Mouse (Mus musculus) erythroid progenitor cell, adult 5-6 weeks (primary cell): ENCODE measurements around the gene Abcc6. TPM values are rescaled to one million over a fixed set of nuclear protein-coding genes. Genes with fewer than 3 reads are reported as not detected.

Experiments
- ATAC-seq: replicated peaks from 2 replicates; pipeline ENCODE4 v1.8.0; 2016; ENCODE audit warnings: moderate number of reproducible peaks, mild to moderate bottlenecking, moderate TSS enrichment, inconsistent platforms; ENCODE audit not compliant: poor library complexity, low FRiP score, severe bottlenecking
- total RNA-seq, 2 experiments: library from RNA; stranded (forward) in 1 of 2; stranded (reverse) in 1 of 2; fragments of 150-400 nt in 1 of 2; fragments of 186-747, 209-891 nt in 1 of 2; gene quantifications; 2 replicates each; pipeline versions ENCODE4 v1.2.3 to v1.2.4; 2015 to 2017; ENCODE audit warnings: low replicate concordance in 2 of 2

The Abcc6 gene
- total RNA-seq (2015; ENCODE audit: low replicate concordance) (not detected in 2 replicates), total RNA-seq (2017; ENCODE audit: low replicate concordance) (not detected in 2 replicates)

- no peak for ATAC-seq
Measured at GRCm38 (mm10) chr7:46030145-46030488, at the start of gene Abcc6. Gene Abcc6 (minus strand): TSS chr7:46030302.

DNA sequence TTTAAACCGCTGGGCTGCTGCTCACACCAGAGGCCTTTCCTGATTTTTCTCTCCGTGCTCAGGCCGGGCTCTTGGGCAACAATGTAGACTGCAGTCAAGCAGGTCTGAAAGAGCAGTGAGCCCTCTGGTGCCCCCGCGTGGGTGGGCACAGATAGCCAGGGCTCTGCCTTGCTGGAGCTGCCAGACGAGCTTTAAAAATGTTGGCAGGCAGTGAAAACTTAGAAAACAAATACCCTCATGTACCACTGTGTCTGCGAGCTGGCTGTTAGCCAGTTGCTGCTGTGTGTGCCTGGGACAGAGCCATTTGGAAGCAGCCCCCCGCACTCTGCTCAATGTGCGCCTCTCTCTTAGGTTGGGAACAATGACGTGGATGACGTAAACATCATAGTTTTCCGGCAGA lies 47.6 kb upstream of the Abcc6 start:
- no peak for ATAC-seq

DNA sequence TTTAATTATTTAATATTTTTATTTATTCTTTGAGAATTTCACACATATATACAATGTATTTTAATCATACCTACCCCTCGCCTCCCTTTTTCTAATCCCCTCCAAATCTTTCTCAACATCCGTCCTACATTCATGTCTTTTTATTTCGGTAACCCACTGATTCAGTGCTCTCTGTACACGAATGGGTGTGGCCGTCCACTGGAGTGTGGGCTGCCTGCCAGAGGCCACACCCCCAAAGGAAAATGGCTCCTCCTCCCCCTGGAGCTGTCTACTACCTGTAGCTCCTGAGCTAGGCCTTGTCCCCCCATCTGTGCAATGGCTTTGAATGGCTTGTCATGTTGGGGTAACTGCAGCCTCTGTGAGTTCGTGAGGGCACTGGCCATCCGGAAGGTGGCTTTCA lies 46.7 kb upstream of the Abcc6 start:
- no peak for ATAC-seq

DNA sequence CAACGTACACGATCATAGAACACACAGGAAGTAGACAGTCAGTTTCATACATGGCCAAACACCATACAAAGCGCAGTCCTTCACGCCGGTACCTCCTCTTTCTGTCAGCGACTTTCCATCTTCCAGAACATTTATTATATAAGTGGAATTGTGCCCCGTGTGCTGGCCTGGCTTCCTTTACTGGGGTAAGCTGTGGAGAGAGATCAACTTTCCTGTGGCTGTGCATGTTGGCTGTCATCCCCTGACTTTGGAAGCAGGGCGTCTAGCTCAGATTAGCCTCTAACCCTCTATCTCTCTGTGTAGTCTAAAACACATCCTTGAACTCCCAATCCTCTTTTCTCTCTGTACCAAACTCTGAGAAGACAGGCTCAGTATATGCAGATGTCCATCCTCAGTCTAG lies 38.7 kb upstream of the Abcc6 start:
- no peak for ATAC-seq

- no peak for ATAC-seq
Measured at GRCm38 (mm10) chr7:46063296-46063695, 33.2 kb upstream of the Abcc6 start.

DNA sequence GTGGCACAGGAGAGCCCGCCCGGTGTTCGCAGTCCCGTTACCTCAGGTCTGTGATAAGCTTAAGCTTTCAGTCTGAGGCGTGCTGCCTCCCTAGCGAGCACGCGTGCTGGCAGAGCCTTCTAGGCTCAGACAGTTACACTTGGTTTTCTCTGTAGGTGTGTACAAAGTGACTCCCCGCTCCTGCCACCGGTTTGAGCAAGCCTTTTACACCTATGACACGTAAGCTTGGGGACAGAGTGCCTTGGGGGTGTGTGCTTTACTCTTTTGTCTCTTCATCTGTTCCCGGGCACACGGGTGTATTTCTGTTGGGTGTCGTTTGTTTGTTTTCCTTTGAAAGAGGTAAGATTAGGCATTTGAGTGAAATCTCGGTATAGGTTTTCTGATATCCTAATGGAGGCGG lies 31.5 kb upstream of the Abcc6 start:
- ATAC-seq: no peak

DNA sequence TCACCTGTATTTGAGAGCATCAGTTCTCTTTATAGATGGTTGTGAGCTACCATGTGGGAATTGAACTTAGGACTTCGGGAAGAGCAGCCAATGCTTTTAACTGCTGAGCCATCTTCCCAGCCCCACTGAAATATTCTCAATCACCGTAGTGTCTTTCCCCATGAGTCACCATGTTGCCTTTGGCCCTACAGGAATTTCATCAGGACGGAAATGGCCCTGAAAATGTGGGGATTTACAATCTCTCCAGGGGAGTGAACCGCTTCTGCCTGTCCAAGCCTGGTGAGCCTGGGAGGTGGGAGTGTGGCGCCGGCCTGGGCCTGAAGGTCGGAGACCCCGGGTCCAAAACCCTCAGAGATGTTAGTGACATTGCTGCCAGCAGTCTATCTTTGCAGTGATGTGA lies 30.6 kb upstream of the Abcc6 start:
- ATAC-seq: no peak

DNA sequence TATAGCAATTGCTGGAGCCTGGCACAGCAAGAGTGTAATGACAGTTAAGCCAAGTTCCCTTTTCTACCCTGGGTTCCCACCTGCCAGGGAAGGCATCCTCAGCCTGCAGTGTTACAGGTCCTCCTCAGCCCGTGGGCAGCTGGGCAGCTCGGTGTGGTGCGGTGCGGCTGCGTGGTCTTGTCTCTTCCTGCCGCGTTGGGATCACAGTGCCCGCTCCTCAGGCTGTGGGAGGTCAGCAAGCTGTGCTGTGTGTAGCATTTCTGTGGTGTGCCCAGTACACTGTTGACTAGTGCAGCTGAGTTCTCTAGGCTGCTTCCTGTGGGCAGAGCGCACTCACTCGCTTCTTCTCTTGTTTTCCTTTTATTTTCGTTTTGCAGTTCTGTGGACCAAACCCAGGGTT lies 28.8 kb upstream of the Abcc6 start:
- ATAC-seq: no peak

DNA sequence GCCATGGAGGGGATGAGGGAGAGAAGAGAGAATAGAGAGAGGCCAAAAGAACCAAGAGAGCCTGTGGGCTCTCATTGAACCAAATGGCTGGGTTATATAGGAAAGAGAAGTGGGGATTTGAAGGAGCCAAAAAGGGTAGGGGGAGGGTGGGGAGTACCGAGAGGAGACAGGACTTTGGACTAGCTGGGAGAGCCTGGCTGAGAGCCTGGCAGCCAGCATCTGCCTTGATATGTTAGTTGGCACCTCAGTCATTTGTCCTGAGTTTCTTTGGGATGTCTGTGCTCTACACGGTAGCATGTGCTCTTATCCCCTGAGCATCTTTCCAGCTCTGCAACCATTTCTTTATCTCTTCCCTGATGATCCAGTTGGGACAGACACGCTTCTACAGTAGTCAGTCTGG lies 23.5 kb upstream of the Abcc6 start:
- ATAC-seq: no peak

DNA sequence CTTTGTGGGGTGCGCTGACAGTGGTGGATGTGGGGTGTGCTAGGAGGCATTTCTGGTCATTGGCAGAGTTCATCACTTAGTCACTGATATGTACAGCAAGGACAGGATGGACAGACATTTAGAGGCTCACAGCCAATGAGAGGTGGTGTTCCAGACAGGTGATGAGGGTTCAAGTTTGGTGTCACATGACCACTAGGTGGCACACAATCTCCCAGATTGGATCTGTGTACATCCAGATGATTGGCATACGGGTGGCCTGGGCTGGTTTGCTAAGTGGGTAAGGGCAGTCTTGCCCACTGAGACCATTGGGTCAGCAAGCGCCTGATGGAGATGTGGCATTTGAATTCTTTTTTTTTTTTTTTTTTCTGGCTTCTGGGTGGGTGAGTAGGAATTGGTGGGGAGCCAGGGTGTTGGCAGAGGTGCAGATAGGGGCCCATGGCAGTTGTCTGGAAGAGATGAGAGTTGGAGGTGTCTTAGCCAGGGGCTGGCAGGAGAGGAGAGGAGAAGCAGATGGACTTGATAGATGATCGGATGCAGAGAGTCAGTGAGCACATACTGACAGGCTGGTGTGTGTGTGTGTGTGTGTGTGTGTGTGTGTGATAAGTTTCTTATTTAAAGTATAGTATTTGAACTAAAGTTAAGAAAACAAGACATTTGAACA lies 22.2 kb upstream of the Abcc6 start:
- ATAC-seq: 0 out of 2 replicates have a peak, but pooled peaks have one; percentile 41

DNA sequence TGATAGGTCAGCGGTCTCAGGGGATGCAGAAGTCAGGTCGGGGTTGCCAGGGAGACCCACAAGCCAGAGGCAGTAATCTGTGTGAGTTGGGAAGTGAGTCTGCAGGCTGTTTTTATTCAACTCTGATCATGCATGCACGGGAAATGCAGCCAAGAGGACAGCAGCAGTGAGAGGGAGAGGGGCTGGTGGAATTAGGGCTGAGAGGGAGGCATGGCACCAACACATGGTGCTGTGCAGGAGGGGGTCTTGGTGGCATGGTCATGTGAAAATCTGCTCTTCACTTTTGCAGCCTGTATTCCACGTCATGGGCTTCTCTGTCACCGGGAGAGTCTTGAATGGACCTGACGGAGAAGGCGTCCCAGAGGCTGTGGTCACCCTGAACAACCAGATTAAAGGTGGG lies 19.9 kb upstream of the Abcc6 start:
- no peak for ATAC-seq

DNA sequence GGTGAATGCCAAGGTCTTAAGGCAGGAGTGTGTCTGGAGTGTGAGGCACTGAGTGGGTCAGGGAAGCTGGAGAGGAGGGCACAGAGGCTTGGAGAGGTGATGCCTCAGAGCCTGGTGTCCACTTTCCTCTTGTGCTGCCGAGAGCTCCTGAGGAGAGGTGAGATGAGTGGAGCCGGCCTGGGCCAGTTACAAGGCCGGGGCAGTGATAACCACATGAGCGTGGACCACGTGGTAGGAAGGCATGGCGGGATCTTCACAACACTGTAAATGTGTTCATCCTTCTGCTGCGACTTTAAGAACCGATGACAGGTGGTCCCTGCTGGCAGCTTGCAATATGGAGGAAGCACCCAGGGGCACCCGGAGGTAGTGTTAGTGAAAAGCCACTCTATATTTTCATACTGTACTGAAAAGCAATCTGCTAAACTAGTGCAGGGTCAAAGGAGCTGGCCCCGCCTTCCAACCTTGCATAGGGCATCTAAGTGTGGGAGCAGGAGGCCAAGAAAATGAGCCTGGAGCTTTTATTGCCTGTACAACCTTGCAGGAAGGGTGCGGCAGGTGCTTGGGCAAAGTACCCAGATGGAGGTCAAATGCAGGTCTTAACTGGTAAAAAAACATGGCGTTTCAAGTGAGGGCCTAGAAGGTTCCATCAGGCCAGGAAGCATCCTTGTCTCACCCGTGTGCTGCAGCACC lies 17.9 kb upstream of the Abcc6 start:
- no peak for ATAC-seq

DNA sequence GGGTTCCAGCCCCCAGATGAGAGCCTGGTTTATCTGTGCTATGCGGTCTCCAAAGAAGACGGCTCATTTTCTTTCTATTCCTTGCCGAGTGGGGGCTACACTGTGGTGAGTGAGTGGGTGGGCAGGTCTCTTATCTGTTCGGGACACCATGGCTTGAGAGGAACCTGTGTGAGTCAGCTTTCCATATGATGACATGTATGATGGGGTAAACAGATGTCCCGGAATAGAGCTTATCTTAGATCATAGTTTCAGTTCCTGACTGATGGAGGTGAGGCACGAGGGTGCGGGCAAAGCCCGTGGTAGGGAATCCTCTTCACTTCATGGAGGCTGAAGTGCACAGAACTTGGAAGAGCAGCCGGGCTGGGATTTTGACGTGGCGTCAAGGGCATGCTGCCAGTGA lies 15.8 kb upstream of the Abcc6 start:
- no peak for ATAC-seq

DNA sequence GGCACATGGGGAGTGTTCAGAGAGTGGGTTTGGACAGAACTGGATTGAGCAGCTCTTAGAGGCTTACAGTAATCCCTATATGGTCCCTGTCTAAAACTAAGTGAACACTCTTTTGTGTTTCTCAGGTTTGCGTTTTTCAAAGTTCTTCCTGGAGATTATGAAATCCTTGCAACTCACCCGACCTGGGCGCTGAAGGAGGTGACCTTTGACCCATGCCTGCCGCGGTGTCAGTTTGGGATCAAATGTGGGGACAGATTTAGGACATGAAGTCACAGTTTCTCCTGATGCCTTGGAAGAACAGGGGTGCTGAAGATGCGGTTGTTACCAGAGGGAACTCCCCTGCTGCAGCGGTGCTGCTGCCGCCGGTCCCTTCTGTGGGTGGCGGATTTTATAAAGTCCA lies 14.0 kb upstream of the Abcc6 start:
- no peak for ATAC-seq

GRCm38 (mm10) chr7:46039873-46040272 lies 9.8 kb upstream of the Abcc6 start:
- no peak for ATAC-seq

DNA sequence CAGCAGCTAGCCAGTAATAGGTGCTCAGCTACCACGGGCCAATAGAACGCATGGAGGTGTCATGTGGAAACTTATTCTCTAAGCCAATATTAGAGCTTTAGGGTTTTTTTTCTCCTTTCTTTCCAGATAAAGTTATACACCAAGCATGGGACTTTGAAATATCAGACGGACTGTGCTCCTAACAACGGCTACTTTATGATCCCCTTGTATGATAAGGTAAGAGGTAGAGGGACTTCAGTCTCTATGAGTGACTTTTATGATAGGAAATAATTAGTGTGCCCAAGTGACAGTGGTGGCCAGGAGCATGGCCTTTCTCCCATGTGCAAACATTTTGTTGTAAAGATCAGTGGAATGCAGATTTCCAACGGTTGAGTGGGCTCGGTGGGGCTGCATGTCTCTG lies 7.3 kb upstream of the Abcc6 start:
- ATAC-seq: no peak

DNA sequence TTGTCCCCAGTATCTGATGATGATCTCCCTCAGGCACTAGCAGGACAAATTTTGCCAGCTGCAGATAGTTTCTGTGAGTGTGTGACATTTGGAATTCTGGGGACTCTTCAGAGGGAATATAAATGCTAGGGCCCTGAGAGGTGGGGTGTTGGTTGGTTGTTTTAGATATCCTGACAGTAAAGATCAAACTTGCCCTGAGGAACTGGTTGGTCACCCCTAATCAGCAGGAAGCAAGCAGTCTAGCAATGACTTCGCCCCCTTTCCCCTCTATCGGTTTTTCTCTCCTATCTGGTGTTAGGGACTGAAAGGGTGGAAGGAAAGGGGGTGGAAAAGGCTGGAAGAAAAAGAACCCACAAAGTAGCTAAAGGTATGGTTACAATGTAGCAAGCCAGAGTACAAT lies 5.4 kb upstream of the Abcc6 start:
- no peak for ATAC-seq

GRCm38 (mm10) chr7:46034991-46035390 lies 4.9 kb upstream of the Abcc6 start:
- ATAC-seq: no peak

DNA sequence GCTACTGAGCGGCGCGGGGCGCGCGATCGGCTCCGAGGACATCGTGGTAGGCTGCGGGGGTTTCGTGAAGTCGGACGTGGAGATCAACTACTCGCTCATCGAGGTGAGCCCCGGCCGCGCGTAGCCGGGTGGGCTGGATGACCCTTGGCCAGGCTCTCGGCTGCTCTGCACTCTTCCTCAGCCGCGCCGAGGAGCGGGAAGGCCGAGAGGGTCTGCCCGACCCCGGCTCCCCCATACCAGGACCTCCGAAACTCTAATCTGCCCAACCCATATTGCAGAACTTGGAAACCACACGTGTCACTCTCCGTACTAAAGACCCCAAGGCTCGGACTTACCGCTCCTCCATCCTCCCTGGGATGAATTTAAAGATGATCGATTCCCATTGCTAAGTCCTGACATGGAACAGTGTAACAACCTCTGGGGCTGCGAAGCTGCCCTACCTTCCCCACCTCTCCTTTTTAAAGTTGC lies 3.8 kb upstream of the Abcc6 start:
- 0 out of 2 replicates have a peak, but pooled peaks have one; percentile 7 for ATAC-seq

GRCm38 (mm10) chr7:46033109-46033869 lies 3.2 kb upstream of the Abcc6 start, which contains the start of gene Nomo1:
Gene Nomo1 (plus strand): TSS chr7:46033698.
- peak; percentile 91 for ATAC-seq

- no peak for ATAC-seq
Measured at GRCm38 (mm10) chr7:46031075-46031474, 973 bp upstream of the Abcc6 start.
